Mouse (Mus musculus): ENCODE measurements around the gene Nmur1. TPM values are rescaled to one million over a fixed set of nuclear protein-coding genes. Genes with fewer than 3 reads are reported as not detected.
A peak's percentile ranks its signal among the peaks of the same experiment; 100 is the strongest.

The Nmur1 gene
- polyA plus RNA-seq, 1 experiment = 2.9 TPM

GRCm38 (mm10) chr1:86459371-86459770 is 33.3 kb upstream of the Nmur1 start:
- DNase-seq = no peak
- no peak for TF ChIP-seq POLR2A (IDR thresholded peaks at IDR 0.05; ENCODE audit: borderline replicate concordance, extremely low read depth, low read depth, low read length)
- no peak for TF ChIP-seq CTCF (IDR thresholded peaks at IDR 0.05; ENCODE audit: insufficient read depth, low read length)
- WGBS = 68% methylated on average over 4 of the region's 4 CpGs
- H3K4me1 ChIP-seq (ENCODE audit: control insufficient read depth, insufficient read depth, low read length) = no peaks in the 10 kb centered on the region
- H3K4me3 ChIP-seq (replicated peaks; ENCODE audit: extremely low read depth, low read depth, low read length) = no peak overlapping the region

- H3K4me1 ChIP-seq (ENCODE audit: control insufficient read depth, insufficient read depth, low read length) = no peaks in the 10 kb centered on the region
- TF ChIP-seq POLR2A (IDR thresholded peaks at IDR 0.05; ENCODE audit: borderline replicate concordance, extremely low read depth, low read depth, low read length) = no peak
- no peak for TF ChIP-seq CTCF (IDR thresholded peaks at IDR 0.05; ENCODE audit: insufficient read depth, low read length)
- 43% methylated on average over 13 of the region's 13 CpGs for WGBS
- no peak for DNase-seq
- H3K4me3 ChIP-seq (replicated peaks; ENCODE audit: extremely low read depth, low read depth, low read length) = no peak overlapping the region
Measured at GRCm38 (mm10) chr1:86456892-86457581, 31.0 kb upstream of the Nmur1 start.

DNA sequence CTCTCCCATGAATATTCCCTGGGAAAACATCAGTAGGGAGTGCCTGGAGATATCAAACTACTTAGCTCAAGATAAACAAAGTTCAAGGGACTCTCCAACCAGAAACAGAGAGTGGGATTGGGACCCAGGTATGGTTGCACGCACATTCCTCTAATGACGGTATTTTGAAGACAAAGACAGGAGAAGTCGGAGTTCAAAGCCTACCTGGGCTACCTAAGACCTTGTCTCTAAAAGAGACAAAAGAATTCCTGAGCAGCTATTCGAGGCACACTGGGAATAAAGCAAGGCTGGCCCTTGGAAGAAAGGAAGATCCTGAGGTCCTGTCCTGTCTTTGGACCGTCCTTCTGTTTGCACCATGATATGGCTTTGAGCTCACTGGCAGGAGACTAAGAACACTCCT is 26.7 kb upstream of the Nmur1 start:
- WGBS = 67% methylated on average over 5 of the region's 5 CpGs
- DNase-seq = no peak
- TF ChIP-seq POLR2A (IDR thresholded peaks at IDR 0.05; ENCODE audit: borderline replicate concordance, extremely low read depth, low read depth, low read length) (no peak), CTCF (IDR thresholded peaks at IDR 0.05; ENCODE audit: insufficient read depth, low read length) (no peak)
- H3K4me3 ChIP-seq (replicated peaks; ENCODE audit: extremely low read depth, low read depth, low read length) = no peak overlapping the region
- H3K4me1 ChIP-seq (ENCODE audit: control insufficient read depth, insufficient read depth, low read length) = peaks cover 6% of the 10 kb centered on the region

GRCm38 (mm10) chr1:86449966-86450365 is 23.9 kb upstream of the Nmur1 start:
- WGBS = 50% methylated on average over 6 of the region's 6 CpGs
- H3K4me1 ChIP-seq (ENCODE audit: control insufficient read depth, insufficient read depth, low read length) = peaks cover 6% of the 10 kb centered on the region
- no peak overlapping the region for H3K4me3 ChIP-seq (replicated peaks; ENCODE audit: extremely low read depth, low read depth, low read length)
- DNase-seq = no peak
- TF ChIP-seq CTCF (IDR thresholded peaks at IDR 0.05; ENCODE audit: insufficient read depth, low read length) (no peak), POLR2A (IDR thresholded peaks at IDR 0.05; ENCODE audit: borderline replicate concordance, extremely low read depth, low read depth, low read length) (no peak)

DNA sequence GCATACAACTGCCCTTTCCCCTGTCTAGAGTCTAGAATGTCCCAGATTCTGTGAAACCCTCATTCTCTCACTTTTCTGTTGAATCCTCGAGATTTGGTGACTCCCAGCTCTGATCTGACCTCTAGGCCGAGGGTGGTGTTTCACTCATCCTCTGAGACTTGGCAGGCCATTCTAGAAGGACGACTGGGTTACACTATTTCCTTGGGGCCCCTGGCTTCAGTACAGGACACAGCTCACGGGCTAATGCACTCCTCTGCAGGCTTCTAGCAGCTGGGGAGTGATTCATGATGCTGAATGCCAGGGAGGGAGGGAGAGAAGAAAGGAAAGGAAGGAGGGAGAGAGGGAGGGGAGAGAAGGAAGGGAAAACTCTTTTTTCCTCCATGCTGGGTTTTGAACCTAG is 22.2 kb upstream of the Nmur1 start:
- DNase-seq = no peak
- Histone ChIP-seq H3K4me3 (replicated peaks; ENCODE audit: extremely low read depth, low read depth, low read length) (no peak overlapping the region), H3K4me1 (ENCODE audit: control insufficient read depth, insufficient read depth, low read length) (peaks cover 14% of the 10 kb centered on the region)
- TF ChIP-seq CTCF (IDR thresholded peaks at IDR 0.05; ENCODE audit: insufficient read depth, low read length) (no peak), POLR2A (IDR thresholded peaks at IDR 0.05; ENCODE audit: borderline replicate concordance, extremely low read depth, low read depth, low read length) (no peak)
- 18% methylated on average over 4 of the region's 4 CpGs for WGBS

GRCm38 (mm10) chr1:86447596-86448171 is 21.7 kb upstream of the Nmur1 start:
- no peak overlapping the region for H3K4me3 ChIP-seq (replicated peaks; ENCODE audit: extremely low read depth, low read depth, low read length)
- H3K4me1 ChIP-seq (ENCODE audit: control insufficient read depth, insufficient read depth, low read length) = peaks cover 15% of the 10 kb centered on the region
- TF ChIP-seq CTCF (IDR thresholded peaks at IDR 0.05; ENCODE audit: insufficient read depth, low read length) = no peak
- TF ChIP-seq POLR2A (IDR thresholded peaks at IDR 0.05; ENCODE audit: borderline replicate concordance, extremely low read depth, low read depth, low read length) = peak; percentile 47; the same call in 1 of the 2 replicates
- DNase-seq = no peak
- 25% methylated on average over 13 of the region's 13 CpGs for WGBS

DNA sequence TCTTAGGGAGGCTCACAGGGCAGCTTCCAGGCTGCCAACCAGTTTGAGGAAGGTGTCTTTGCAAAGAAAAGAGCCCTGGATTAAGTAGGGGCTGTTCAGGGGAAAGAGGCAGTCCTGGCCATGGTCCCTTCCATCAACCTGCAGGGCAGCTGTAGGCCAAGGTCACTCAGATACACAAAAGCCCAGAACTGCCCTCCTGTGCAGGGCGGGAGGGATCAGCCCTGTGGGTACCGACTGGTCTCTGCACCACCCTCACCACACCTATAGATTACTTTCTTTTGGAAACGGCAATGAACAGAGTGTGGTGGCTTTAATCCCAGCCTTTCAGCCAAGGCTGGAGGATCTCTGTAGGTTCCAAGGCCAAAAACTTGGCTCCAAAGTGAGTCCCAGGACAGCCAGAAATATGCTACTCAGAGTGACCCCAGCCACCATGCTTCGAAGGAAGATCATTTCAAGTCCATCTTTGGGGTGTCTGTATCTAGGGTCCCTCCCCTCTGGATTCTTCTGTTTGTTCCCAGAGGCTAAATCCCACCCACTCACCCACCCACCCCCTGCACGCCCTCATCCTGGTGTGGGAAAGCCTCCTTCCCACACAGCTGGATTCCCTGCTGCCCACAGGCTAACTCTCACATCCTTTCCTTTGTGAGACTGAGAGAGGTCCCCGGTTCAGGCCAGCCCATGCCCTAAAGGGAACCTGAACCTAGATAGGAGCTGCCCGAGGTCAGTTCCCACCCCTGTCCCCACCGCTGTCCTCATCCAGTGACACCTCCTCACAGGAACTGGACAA is 17.6 kb upstream of the Nmur1 start:
- H3K4me3 ChIP-seq (replicated peaks; ENCODE audit: extremely low read depth, low read depth, low read length) = no peak overlapping the region
- WGBS = 35% methylated on average over 8 of the region's 8 CpGs
- peaks cover 17% of the 10 kb centered on the region for H3K4me1 ChIP-seq (ENCODE audit: control insufficient read depth, insufficient read depth, low read length)
- TF ChIP-seq POLR2A (IDR thresholded peaks at IDR 0.05; ENCODE audit: borderline replicate concordance, extremely low read depth, low read depth, low read length) (peak; percentile 31; the same call in 1 of the 2 replicates), CTCF (IDR thresholded peaks at IDR 0.05; ENCODE audit: insufficient read depth, low read length) (no peak)
- DNase-seq = no peak

DNA sequence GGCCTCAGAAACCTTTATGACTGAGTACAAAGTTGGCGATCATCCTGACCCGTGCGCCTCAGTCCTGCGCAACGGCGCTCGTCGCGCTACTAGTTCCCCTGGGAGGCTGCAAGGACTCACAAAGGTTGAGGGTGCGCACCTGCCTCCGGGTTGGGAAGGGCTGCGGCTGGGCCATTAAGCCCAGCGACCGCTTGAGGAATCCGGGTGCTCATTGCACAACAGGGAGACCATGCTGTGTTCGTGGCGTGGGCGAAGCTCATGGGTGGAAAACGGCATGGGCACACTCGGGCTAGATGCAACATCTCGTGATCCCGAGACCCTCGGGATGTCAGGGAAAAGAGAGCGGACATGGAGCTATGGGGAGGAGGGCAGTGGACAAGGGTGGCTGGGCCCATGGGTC is 16.8 kb upstream of the Nmur1 start:
- peak overlapping the region; percentile 62 for H3K4me3 ChIP-seq (replicated peaks; ENCODE audit: extremely low read depth, low read depth, low read length)
- TF ChIP-seq POLR2A (IDR thresholded peaks at IDR 0.05; ENCODE audit: borderline replicate concordance, extremely low read depth, low read depth, low read length) (no peak), CTCF (IDR thresholded peaks at IDR 0.05; ENCODE audit: insufficient read depth, low read length) (no peak)
- H3K4me1 ChIP-seq (ENCODE audit: control insufficient read depth, insufficient read depth, low read length) = peaks cover 11% of the 10 kb centered on the region
- WGBS = 2% methylated on average over 24 of the region's 24 CpGs
- DNase-seq = no peak

- peak; percentile 89 for DNase-seq
- WGBS = under 1% methylated on average over 81 of the region's 81 CpGs
- Histone ChIP-seq H3K4me1 (ENCODE audit: control insufficient read depth, insufficient read depth, low read length) (peaks cover 11% of the 10 kb centered on the region), H3K4me3 (replicated peaks; ENCODE audit: extremely low read depth, low read depth, low read length) (peak overlapping the region; percentile 63)
- TF ChIP-seq POLR2A (IDR thresholded peaks at IDR 0.05; ENCODE audit: borderline replicate concordance, extremely low read depth, low read depth, low read length) = peak; percentile 65
- no peak for TF ChIP-seq CTCF (IDR thresholded peaks at IDR 0.05; ENCODE audit: insufficient read depth, low read length)
Measured at GRCm38 (mm10) chr1:86441980-86442831, 16.2 kb upstream of the Nmur1 start.
